Mouse (Mus musculus) neural tube, embryonic 13.5 days (tissue): Measurements from ENCODE around the gene Rapgef4. TPM values are rescaled to one million over a fixed set of nuclear protein-coding genes. Genes with fewer than 3 reads are reported as not detected.

ENCODE experiments used
- ATAC-seq: fragments of 200-750 bp; cut with Nextera tagmentation; 2 replicates; pipeline ENCODE4 v1.8.0; 2017; ENCODE audit warnings: low read depth, mild to moderate bottlenecking, moderate TSS enrichment, moderate library complexity
- H3K27ac ChIP-seq: fragments of 300-500 bp; sonication (generic); replicated peaks from 2 replicates; pipeline ENCODE4 v1.5.1; 2015; ENCODE audit warnings: moderate library complexity, mild to moderate bottlenecking, inconsistent platforms
- H3K27me3 ChIP-seq: fragments of 300-500 bp; sonication (generic); 2 replicates; pipeline ENCODE4 v1.6.1; 2015; ENCODE audit warnings: mild to moderate bottlenecking, inconsistent platforms
- H3K36me3 ChIP-seq: fragments of 300-500 bp; sonication (generic); 2 replicates; pipeline ENCODE4 v1.6.1; 2015; ENCODE audit warnings: mild to moderate bottlenecking, inconsistent platforms
- H3K4me1 ChIP-seq: fragments of 300-500 bp; sonication (generic); replicated peaks from 2 replicates; pipeline ENCODE4 v1.6.1; 2015; ENCODE audit warnings: inconsistent platforms
- H3K4me2 ChIP-seq: fragments of 300-500 bp; sonication (generic); 2 replicates; pipeline ENCODE4 v1.6.1; 2015; ENCODE audit warnings: inconsistent platforms, mild to moderate bottlenecking, moderate library complexity
- H3K4me3 ChIP-seq: fragments of 300-500 bp; sonication (generic); 2 replicates; pipeline ENCODE4 v1.5.1; 2015; ENCODE audit warnings: mild to moderate bottlenecking, inconsistent platforms
- H3K9ac ChIP-seq: fragments of 300-500 bp; sonication (generic); 2 replicates; pipeline ENCODE4 v1.6.1; 2015; ENCODE audit warnings: moderate library complexity, mild to moderate bottlenecking, inconsistent platforms
- H3K9me3 ChIP-seq: fragments of 300-500 bp; sonication (generic); 2 replicates; pipeline ENCODE4 v1.6.1; 2016; ENCODE audit warnings: inconsistent platforms
- WGBS: fragments of 180-500 bp; shearing (Covaris S2); methylation state at CpG from one replicate; pipeline ENCODE4 v1.1.7; 2015; 5-methylcytosine and 5-hydroxymethylcytosine counted together
- polyA plus RNA-seq: library from polyadenylated mRNA; unstranded; fragments of >200 nt; fragmentation: Nextera tagmentation; extraction: Ambion mirVana; gene quantifications from 2 replicates; pipeline ENCODE4 v1.2.1, GENCODE M21; 2015

Gene Rapgef4
- polyA plus RNA-seq, 1 experiment from 2014 or later: 24.7 TPM

DNA sequence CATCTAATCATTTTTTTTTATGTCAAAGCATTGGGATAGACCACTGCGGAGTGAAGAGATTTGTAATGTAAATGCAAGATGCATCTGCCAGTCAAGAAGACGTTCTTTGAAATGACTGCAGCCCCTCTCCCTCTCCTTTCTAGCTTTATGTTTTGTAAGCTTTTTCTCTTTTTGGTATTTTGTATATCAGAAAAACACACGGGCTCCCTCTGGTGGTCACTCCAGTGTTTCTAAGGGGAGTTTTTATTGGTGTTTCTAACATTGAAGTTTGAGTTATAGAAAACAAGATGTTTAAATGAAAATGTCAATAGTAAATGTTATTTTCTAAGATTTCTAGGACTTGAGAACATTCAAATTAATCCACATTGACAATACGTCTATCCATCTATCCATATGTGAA, 168.0 kb downstream of the Rapgef4 start:
- no peaks in the 10 kb centered on the region for H3K36me3 ChIP-seq
- no peaks in the 10 kb centered on the region for H3K9me3 ChIP-seq
- ATAC-seq: no peak
- WGBS: 32% methylated on average over 4 of the region's 4 CpGs
- no peak overlapping the region for H3K9ac ChIP-seq
- no peaks in the 10 kb centered on the region for H3K27me3 ChIP-seq
- H3K4me1 ChIP-seq: peaks cover 19% of the 10 kb centered on the region
- no peak overlapping the region for H3K4me2 ChIP-seq
- H3K27ac ChIP-seq: no peak overlapping the region
- H3K4me3 ChIP-seq: no peak overlapping the region

DNA sequence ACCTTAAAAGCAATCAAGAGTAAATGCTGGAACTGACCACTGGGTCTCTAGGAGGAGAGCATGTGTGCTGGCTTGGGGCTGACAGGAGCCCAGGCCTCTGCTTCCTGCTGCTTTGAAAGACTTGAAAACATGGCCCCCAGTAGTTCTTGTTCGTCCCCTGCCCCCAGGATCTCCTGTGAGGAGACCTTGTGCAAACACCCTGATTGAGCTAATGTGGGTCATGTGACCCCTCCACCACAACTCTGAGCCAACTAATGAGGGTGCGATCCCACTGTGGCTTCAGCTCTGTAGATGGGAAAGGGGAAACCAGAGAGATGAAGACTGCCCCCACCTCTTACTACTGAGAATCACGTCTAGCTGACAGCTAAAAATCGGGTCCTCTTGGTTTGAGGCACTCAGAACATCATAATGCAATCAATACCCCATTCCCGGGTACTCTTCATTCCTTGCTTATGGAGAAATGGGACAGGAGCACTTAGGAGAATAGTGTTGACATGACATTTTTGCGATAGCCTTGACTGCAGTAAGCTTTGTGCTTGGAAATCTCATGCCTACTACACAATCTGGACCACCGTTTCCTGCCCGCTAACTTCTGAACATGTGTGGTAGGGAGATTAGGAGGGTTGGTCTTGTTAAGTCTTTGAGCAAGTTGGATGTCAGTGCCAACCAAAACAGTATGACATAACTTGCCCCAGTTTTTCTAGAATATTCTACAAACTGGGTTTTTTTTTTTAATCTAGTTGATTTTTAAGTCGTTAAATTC, 170.9 kb downstream of the Rapgef4 start:
- no peak for ATAC-seq
- Histone ChIP-seq H3K4me2 (no peak overlapping the region), H3K9ac (no peak overlapping the region), H3K4me1 (peaks cover 8% of the 10 kb centered on the region; the same call in 1 of the 2 replicates), H3K4me3 (no peak overlapping the region), H3K36me3 (no peaks in the 10 kb centered on the region), H3K9me3 (no peaks in the 10 kb centered on the region), H3K27me3 (no peaks in the 10 kb centered on the region), H3K27ac (no peak overlapping the region)
- WGBS: 81% methylated on average over 9 of the region's 9 CpGs

- Histone ChIP-seq H3K4me1 (peaks cover 12% of the 10 kb centered on the region), H3K9ac (no peak overlapping the region), H3K36me3 (no peaks in the 10 kb centered on the region), H3K9me3 (no peaks in the 10 kb centered on the region), H3K27ac (no peak overlapping the region), H3K4me2 (no peak overlapping the region), H3K27me3 (no peaks in the 10 kb centered on the region), H3K4me3 (no peak overlapping the region)
- WGBS: 87% methylated on average over 2 of the region's 2 CpGs
- ATAC-seq: no peak
Measured at GRCm38 (mm10) chr2:72152746-72153145, 171.7 kb downstream of the Rapgef4 start.

GRCm38 (mm10) chr2:72153851-72154250, 172.8 kb downstream of the Rapgef4 start:
- Histone ChIP-seq H3K36me3 (no peaks in the 10 kb centered on the region), H3K9ac (no peak overlapping the region)
- WGBS: 62% methylated on average over 1 of the region's 1 CpGs

DNA sequence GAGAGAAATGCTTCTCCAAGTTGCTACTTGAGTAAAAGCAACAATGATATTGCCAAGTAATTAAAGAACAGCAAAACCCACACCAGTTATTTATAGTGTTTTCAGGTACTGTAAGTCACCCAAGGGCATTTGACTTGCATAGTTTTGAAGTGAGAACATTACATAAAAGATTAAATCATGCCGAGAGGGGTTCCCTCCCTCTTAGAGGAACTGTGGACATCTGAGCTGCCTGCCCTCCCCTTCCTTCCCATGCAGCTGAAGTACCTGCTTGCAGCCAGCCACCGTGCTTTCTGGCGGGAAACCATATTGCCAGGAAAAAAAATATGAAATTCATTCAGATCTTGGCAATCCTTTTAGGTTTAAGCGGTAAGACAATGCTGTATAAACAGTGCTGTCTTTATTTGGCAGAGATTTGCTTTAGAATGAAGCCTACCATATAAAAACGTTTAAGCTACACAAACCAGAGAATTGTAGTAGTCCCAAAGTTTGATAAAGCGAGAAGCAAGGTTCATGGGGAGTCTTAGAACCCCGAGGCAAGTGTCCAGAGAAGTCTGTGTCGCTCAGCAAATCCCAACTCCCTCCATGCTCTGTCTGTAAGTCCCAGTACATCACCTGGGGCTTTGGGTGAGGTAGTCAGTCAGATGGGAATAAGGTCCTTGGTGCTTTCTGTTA, 174.2 kb downstream of the Rapgef4 start:
- Histone ChIP-seq H3K36me3 (no peaks in the 10 kb centered on the region), H3K4me2 (no peak overlapping the region), H3K9ac (no peak overlapping the region), H3K4me1 (peaks cover 25% of the 10 kb centered on the region), H3K27ac (no peak overlapping the region), H3K9me3 (no peaks in the 10 kb centered on the region), H3K4me3 (no peak overlapping the region), H3K27me3 (no peaks in the 10 kb centered on the region)
- ATAC-seq: no peak
- 72% methylated on average over 8 of the region's 8 CpGs for WGBS

More at GRCm38 (mm10) chr2:72153851-72154250, 172.8 kb downstream of the Rapgef4 start:
- H3K4me2 ChIP-seq: no peak overlapping the region
- peaks cover 15% of the 10 kb centered on the region for H3K4me1 ChIP-seq
- no peak for ATAC-seq
- H3K27ac ChIP-seq: no peak overlapping the region
- H3K4me3 ChIP-seq: no peak overlapping the region
- no peaks in the 10 kb centered on the region for H3K27me3 ChIP-seq
- no peaks in the 10 kb centered on the region for H3K9me3 ChIP-seq

- Histone ChIP-seq H3K4me1 (peaks cover 33% of the 10 kb centered on the region), H3K27me3 (no peaks in the 10 kb centered on the region), H3K4me3 (no peak overlapping the region), H3K9ac (no peak overlapping the region), H3K9me3 (no peaks in the 10 kb centered on the region), H3K4me2 (no peak overlapping the region), H3K27ac (no peak overlapping the region), H3K36me3 (no peaks in the 10 kb centered on the region)
- 83% methylated on average over 5 of the region's 5 CpGs for WGBS
- no peak for ATAC-seq
Measured at GRCm38 (mm10) chr2:72156484-72156883, 175.4 kb downstream of the Rapgef4 start.

DNA sequence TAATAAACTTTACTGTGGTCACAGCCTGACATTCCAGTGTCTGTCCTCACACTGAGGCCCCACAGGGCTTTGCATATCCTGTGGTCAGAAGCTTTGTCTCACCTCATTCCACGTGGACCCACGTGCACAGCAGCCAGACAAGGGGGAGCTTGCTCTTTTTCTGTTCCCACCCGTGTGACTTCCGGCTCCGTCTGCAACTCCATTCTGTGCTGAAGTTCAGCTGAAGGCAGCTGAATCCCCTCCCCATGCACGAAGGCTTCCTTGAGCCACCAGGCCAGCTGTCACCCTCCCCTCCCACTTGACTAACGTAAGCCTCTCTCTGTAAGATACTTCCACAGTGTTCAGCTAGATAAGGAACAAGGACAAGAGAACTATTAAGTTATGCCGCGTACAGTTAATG, 176.5 kb downstream of the Rapgef4 start:
- Histone ChIP-seq H3K9ac (no peak overlapping the region), H3K4me1 (peaks cover 33% of the 10 kb centered on the region), H3K27me3 (no peaks in the 10 kb centered on the region), H3K27ac (peak overlapping the region; percentile 42; the same call in 1 of the 2 replicates), H3K36me3 (no peaks in the 10 kb centered on the region), H3K9me3 (no peaks in the 10 kb centered on the region), H3K4me2 (no peak overlapping the region), H3K4me3 (no peak overlapping the region)
- ATAC-seq: peak; percentile 36; the same call in 1 of the 2 replicates
- 40% methylated on average over 9 of the region's 9 CpGs for WGBS

GRCm38 (mm10) chr2:72158045-72158444, 177.0 kb downstream of the Rapgef4 start:
- Histone ChIP-seq H3K36me3 (no peaks in the 10 kb centered on the region), H3K4me1 (peaks cover 33% of the 10 kb centered on the region), H3K4me2 (no peak overlapping the region), H3K27me3 (no peaks in the 10 kb centered on the region), H3K9ac (no peak overlapping the region), H3K27ac (no peak overlapping the region), H3K4me3 (no peak overlapping the region), H3K9me3 (no peaks in the 10 kb centered on the region)
- WGBS: 80% methylated on average over 5 of the region's 5 CpGs
- ATAC-seq: no peak

- H3K4me2 ChIP-seq: no peak overlapping the region
- WGBS: 66% methylated on average over 10 of the region's 10 CpGs
- no peaks in the 10 kb centered on the region for H3K9me3 ChIP-seq
- no peak overlapping the region for H3K27ac ChIP-seq
- no peaks in the 10 kb centered on the region for H3K36me3 ChIP-seq
- no peak for ATAC-seq
- no peak overlapping the region for H3K4me3 ChIP-seq
- no peak overlapping the region for H3K9ac ChIP-seq
- H3K4me1 ChIP-seq: peaks cover 33% of the 10 kb centered on the region
- no peaks in the 10 kb centered on the region for H3K27me3 ChIP-seq
Measured at GRCm38 (mm10) chr2:72158691-72159225, 177.7 kb downstream of the Rapgef4 start.

DNA sequence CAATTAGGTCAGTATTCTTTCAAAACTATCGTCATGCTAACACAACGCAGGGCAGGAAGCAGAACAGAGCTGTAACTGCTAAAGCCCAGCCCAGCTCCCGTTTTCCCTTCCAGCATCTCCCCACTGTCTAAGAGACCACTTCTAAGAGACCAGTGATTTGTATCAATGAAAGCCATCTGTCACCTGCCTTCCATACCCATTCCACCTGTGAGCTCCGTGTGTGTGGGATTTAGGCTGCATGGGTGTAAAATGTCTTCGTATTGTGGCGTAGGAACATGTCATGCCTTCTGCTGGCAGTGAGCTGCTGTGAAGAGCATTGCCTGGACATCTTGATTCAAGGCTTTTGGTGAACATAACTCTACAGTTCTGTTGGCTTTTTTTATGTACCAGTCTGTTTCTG, 178.2 kb downstream of the Rapgef4 start:
- Histone ChIP-seq H3K27ac (peak overlapping the region; percentile 33; the same call in 1 of the 2 replicates), H3K4me3 (no peak overlapping the region), H3K9ac (no peak overlapping the region), H3K36me3 (no peaks in the 10 kb centered on the region), H3K27me3 (no peaks in the 10 kb centered on the region), H3K4me1 (peaks cover 33% of the 10 kb centered on the region), H3K4me2 (no peak overlapping the region), H3K9me3 (no peaks in the 10 kb centered on the region)
- WGBS: 81% methylated on average over 6 of the region's 6 CpGs
- no peak for ATAC-seq

DNA sequence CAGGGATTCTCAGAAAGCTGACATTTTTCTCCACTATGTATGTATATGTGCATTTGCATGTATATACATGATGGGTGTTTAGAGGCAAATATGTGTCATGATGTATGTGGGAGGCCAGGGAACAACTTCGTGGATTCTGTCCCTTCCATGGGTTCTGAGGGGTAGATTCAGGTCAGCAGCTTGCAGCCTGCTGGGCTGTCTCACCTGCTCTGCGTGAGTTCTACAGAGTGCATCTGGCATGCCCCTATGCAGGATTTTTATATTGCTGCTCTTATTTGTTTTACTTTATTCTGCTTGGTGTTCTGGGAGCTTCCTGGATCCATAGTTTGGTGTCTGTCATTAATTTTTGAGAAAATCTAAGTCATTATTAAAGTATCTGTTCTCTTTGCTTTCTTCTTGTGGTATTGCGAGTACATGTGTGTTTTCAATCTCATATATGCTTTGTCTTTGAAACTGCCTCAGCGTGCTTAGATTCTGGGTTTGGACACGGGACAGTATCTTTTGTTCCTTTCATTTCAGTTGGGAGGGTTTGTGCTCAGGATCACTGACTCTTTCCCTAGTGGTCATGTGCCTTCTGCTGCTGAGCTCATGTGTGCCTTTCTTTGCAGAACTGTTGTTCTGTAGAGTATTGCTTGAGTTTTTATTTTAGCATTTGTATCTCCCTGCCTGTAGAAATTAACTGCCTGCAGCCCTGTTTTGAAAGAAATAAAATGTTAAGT, 184.3 kb downstream of the Rapgef4 start:
- Histone ChIP-seq H3K9me3 (no peaks in the 10 kb centered on the region), H3K36me3 (no peaks in the 10 kb centered on the region), H3K27me3 (no peaks in the 10 kb centered on the region), H3K4me2 (no peak overlapping the region), H3K27ac (no peak overlapping the region), H3K9ac (no peak overlapping the region), H3K4me3 (no peak overlapping the region), H3K4me1 (peaks cover 24% of the 10 kb centered on the region)
- WGBS: 75% methylated on average over 5 of the region's 5 CpGs
- ATAC-seq: no peak
